In genomic region chr11:78697753-78698171, GRCm38 (mm10) we compare ENCODE assay signal across 8 mouse cellular contexts. TPM values are rescaled to one million over a fixed set of nuclear protein-coding genes. Genes with fewer than 3 reads are reported as not detected.
DNase-seq lines count a peak whose midpoint lies in the region; ATAC-seq and TF ChIP-seq lines count a peak whose summit lies in the region.

No protein-coding gene starts in this region.

- H3K4me2 ChIP-seq in forebrain, postnatal 0 days (ENCODE audit: low read depth): 0 out of 2 replicates have a peak overlapping the region, but pooled peaks have one; percentile 1
- peak overlapping the region; percentile 45 for H3K4me2 ChIP-seq in lung, embryonic 15.5 days

- H3K27ac ChIP-seq in cerebellum, adult 2 months (ENCODE audit: insufficient read depth, low read length): no peak overlapping the region
- H3K27ac ChIP-seq in forebrain, postnatal 0 days (ENCODE audit: low read depth, low read length): peak overlapping the region; percentile 82
- H3K27ac ChIP-seq in lung, embryonic 15.5 days: peak overlapping the region; percentile 69

- TF ChIP-seq POLR2A in cerebellum, adult 2 months (IDR thresholded peaks at IDR 0.05; ENCODE audit: borderline replicate concordance, insufficient read depth, low read length): no peak

- H3K4me3 ChIP-seq in G1E (ENCODE audit: low read depth, low read length): peak overlapping the region; percentile 77
- H3K4me3 ChIP-seq in cerebellum, adult 2 months (replicated peaks; ENCODE audit: insufficient read depth, low read depth, low read length): peak overlapping the region; percentile 58
- peak overlapping the region; percentile 69 for H3K4me3 ChIP-seq in forebrain, postnatal 0 days (ENCODE audit: low read depth, low read length)
- H3K4me3 ChIP-seq in lung, embryonic 15.5 days: peak overlapping the region; percentile 90

- H3K27me3 ChIP-seq in G1E (ENCODE audit: insufficient read depth, low read length): peaks cover 20% of the 10 kb centered on the region
- no peaks in the 10 kb centered on the region for H3K27me3 ChIP-seq in cerebellum, adult 2 months (ENCODE audit: control insufficient read depth, insufficient read depth, low read length)
- no peaks in the 10 kb centered on the region for H3K27me3 ChIP-seq in forebrain, postnatal 0 days (ENCODE audit: insufficient read depth, low read length)
- no peaks in the 10 kb centered on the region for H3K27me3 ChIP-seq in lung, embryonic 15.5 days

- peak; percentile 78 for ATAC-seq in G1E (ENCODE audit: extremely low read depth, insufficient number of reproducible peaks, low FRiP score, poor library complexity, severe bottlenecking)
- ATAC-seq in forebrain, postnatal 0 days: peak; percentile 95
- ATAC-seq in lung, embryonic 15.5 days (ENCODE audit: borderline replicate concordance, extremely low read depth, low FRiP score, low TSS enrichment): peak; percentile 88

- WGBS in cerebellum, adult 2 months: 0% methylated on average over 12 of the region's 12 CpGs
- 0% methylated on average over 12 of the region's 12 CpGs for WGBS in forebrain, postnatal 0 days
- 0% methylated on average over 12 of the region's 12 CpGs for WGBS in lung, embryonic 15.5 days

- peak; percentile 83 for DNase-seq in G1E (ENCODE audit: low spot score)
- peak; percentile 93 to 96 for DNase-seq in cerebellum, adult 2 months
- DNase-seq in forebrain, postnatal 0 days: peak; percentile 95
- DNase-seq in heart, postnatal 4 days: peak; percentile 89
- peak; percentile 91 to 94 for DNase-seq in layer of hippocampus, adult 8-10 months (ENCODE audit: low spot score in 2 of 2)
- DNase-seq in ovary, adult 18-20 months (ENCODE audit: low spot score): peak; percentile 85
- peak; percentile 87 for DNase-seq in thymus, postnatal 0 days (ENCODE audit: low spot score)

- peaks cover 18% of the 10 kb centered on the region for H3K36me3 ChIP-seq in G1E (replicated peaks)
- no peaks in the 10 kb centered on the region for H3K36me3 ChIP-seq in forebrain, postnatal 0 days (ENCODE audit: insufficient read depth)
- no peaks in the 10 kb centered on the region for H3K36me3 ChIP-seq in lung, embryonic 15.5 days

- peaks cover 22% of the 10 kb centered on the region for H3K4me1 ChIP-seq in G1E (ENCODE audit: insufficient read depth, low read depth, low read length)
- H3K4me1 ChIP-seq in cerebellum, adult 2 months (ENCODE audit: control insufficient read depth, insufficient read depth, low read length): no peaks in the 10 kb centered on the region
- H3K4me1 ChIP-seq in forebrain, postnatal 0 days (ENCODE audit: insufficient read depth): peaks cover 22% of the 10 kb centered on the region
- H3K4me1 ChIP-seq in lung, embryonic 15.5 days: peaks cover 28% of the 10 kb centered on the region

- H3K9me3 ChIP-seq in G1E (replicated peaks): no peaks in the 10 kb centered on the region
- H3K9me3 ChIP-seq in forebrain, postnatal 0 days (ENCODE audit: low read length): no peaks in the 10 kb centered on the region
- H3K9me3 ChIP-seq in lung, embryonic 15.5 days: no peaks in the 10 kb centered on the region

- TF ChIP-seq CTCF in G1E (IDR thresholded peaks at IDR 0.05; ENCODE audit: low read depth, low read length): no peak
- no peak for TF ChIP-seq CTCF in cerebellum, adult 2 months (IDR thresholded peaks at IDR 0.05; ENCODE audit: borderline replicate concordance, insufficient read depth, low read depth, low read length)
- no peak for TF ChIP-seq CTCF in forebrain, postnatal 0 days (IDR thresholded peaks at IDR 0.05; ENCODE audit: low read depth)

- H3K9ac ChIP-seq in forebrain, postnatal 0 days: peak overlapping the region; percentile 76; the same call in 1 of the 2 replicates
- H3K9ac ChIP-seq in lung, embryonic 15.5 days: no peak overlapping the region

RNA-seq across cellular contexts. Expression of gene Nlk, which starts 0.6 kb away (rescaled TPM):
- total RNA-seq in G1E (2014; fragmentation: Nextera tagmentation) (28.4 and 29.4 TPM in 2 replicates), G1E (2017) (29.6 and 32.9 TPM in 2 replicates)
- 7.2 and 8.2 TPM in 2 replicates for polyA plus RNA-seq in G1E (2012)
- 25.6 TPM in 2 replicates for polyA plus RNA-seq in cerebellum, adult 2 months (2012; rRNA removed)
- 43.1 and 43.2 TPM in 2 replicates for total RNA-seq in forebrain, postnatal 0 days (2014; rRNA removed)
- 26.0 and 27.8 TPM in 2 replicates for polyA plus RNA-seq in forebrain, postnatal 0 days (2015; fragmentation: Nextera tagmentation; extraction: Ambion mirVana)
- total RNA-seq in heart, postnatal 4 days (2021): 10 to 100 TPM; 20.6 to 20.8 TPM
- 10 to 100 TPM; 37.1 to 48.0 (median 44.3) TPM for total RNA-seq in layer of hippocampus, adult 8-10 months (2022)
- 12.0 and 14.0 TPM in 2 replicates for polyA plus RNA-seq in lung, embryonic 15.5 days (2015; fragmentation: Nextera tagmentation; extraction: Ambion mirVana)
- polyA plus RNA-seq in thymus, postnatal 0 days (2015; fragmentation: Nextera tagmentation; extraction: Ambion mirVana): 21.3 and 23.3 TPM in 2 replicates

RNA-seq across cellular contexts. Expression of gene Ccnq, which starts 53.8 kb away (rescaled TPM):
- 26.0 and 29.9 TPM in 2 replicates for total RNA-seq in G1E (2014; fragmentation: Nextera tagmentation)
- total RNA-seq in G1E (2017): 36.1 and 41.1 TPM in 2 replicates
- polyA plus RNA-seq in G1E (2012): 50.8 and 51.4 TPM in 2 replicates
- polyA plus RNA-seq in cerebellum, adult 2 months (2012; rRNA removed): 30.8 and 31.2 TPM in 2 replicates
- 28.3 and 30.7 TPM in 2 replicates for total RNA-seq in forebrain, postnatal 0 days (2014; rRNA removed)
- 31.8 and 33.1 TPM in 2 replicates for polyA plus RNA-seq in forebrain, postnatal 0 days (2015; fragmentation: Nextera tagmentation; extraction: Ambion mirVana)
- total RNA-seq in heart, postnatal 4 days (2021): 10 to 100 TPM; 22.2 to 22.3 TPM
- total RNA-seq in layer of hippocampus, adult 8-10 months (2022): 10 to 100 TPM; 19.7 to 21.4 (median 20.0) TPM
- polyA plus RNA-seq in lung, embryonic 15.5 days (2015; fragmentation: Nextera tagmentation; extraction: Ambion mirVana): 40.2 and 40.9 TPM in 2 replicates
- 48.5 and 50.8 TPM in 2 replicates for polyA plus RNA-seq in thymus, postnatal 0 days (2015; fragmentation: Nextera tagmentation; extraction: Ambion mirVana)
